Mouse (Mus musculus) right cerebral cortex, postnatal 25 days (tissue): Measurements from ENCODE around the gene Pdha1.

Experiments
- DNase-seq: peaks from one replicate; pipeline ENCODE4 v3.0.0; 2022

The Pdha1 gene

GRCm38 (mm10) chrX:160137861-160138717, at the start of gene Pdha1:
Gene Pdha1 (minus strand): TSS chrX:160138413.
- DNase-seq, result peak; percentile 85

- DNase-seq, result no peak
Measured at GRCm38 (mm10) chrX:160179032-160179431, 40.8 kb upstream of the Pdha1 start.

- DNase-seq, result peak; percentile 11
Measured at GRCm38 (mm10) chrX:160170150-160170549, 31.9 kb upstream of the Pdha1 start.

GRCm38 (mm10) chrX:160166246-160166985, 28.2 kb upstream of the Pdha1 start:
- no peak for DNase-seq

GRCm38 (mm10) chrX:160164259-160164658, 26.0 kb upstream of the Pdha1 start:
- no peak for DNase-seq

GRCm38 (mm10) chrX:160153147-160153815, 15.1 kb upstream of the Pdha1 start:
- DNase-seq, result no peak

- no peak for DNase-seq
Measured at GRCm38 (mm10) chrX:160148859-160149258, 10.6 kb upstream of the Pdha1 start.

- DNase-seq, result no peak
Measured at GRCm38 (mm10) chrX:160147406-160147805, 9.2 kb upstream of the Pdha1 start.

- DNase-seq, result no peak
Measured at GRCm38 (mm10) chrX:160146806-160147205, 8.6 kb upstream of the Pdha1 start.

GRCm38 (mm10) chrX:160137177-160137860, 894 bp downstream of the Pdha1 start:
- no peak for DNase-seq

- DNase-seq, result no peak
Measured at GRCm38 (mm10) chrX:160136153-160136552, 2.1 kb downstream of the Pdha1 start.

GRCm38 (mm10) chrX:160135719-160136118, 2.5 kb downstream of the Pdha1 start:
- DNase-seq, result no peak

- DNase-seq, result no peak
Measured at GRCm38 (mm10) chrX:160134136-160134843, 3.9 kb downstream of the Pdha1 start.

- peak; percentile 23 for DNase-seq
Measured at GRCm38 (mm10) chrX:160116658-160117057, 21.6 kb downstream of the Pdha1 start.

- DNase-seq, result no peak
Measured at GRCm38 (mm10) chrX:160116074-160116473, 22.1 kb downstream of the Pdha1 start.

- DNase-seq, result no peak
Measured at GRCm38 (mm10) chrX:160113777-160114176, 24.4 kb downstream of the Pdha1 start.

- no peak for DNase-seq
Measured at GRCm38 (mm10) chrX:160107817-160108216, 30.4 kb downstream of the Pdha1 start.

- no peak for DNase-seq
Measured at GRCm38 (mm10) chrX:160091973-160092372, 46.2 kb downstream of the Pdha1 start.
